Mouse (Mus musculus) G1E (cell line): Measurements from ENCODE around the gene Gsdma3. TPM values are rescaled to one million over a fixed set of nuclear protein-coding genes. Genes with fewer than 3 reads are reported as not detected.
"Not testable (repeated sequence)": the region's sequence is repeated elsewhere in the genome, so short reads cannot be mapped to it uniquely, and the experiment has no call there.

Experiments used
- ATAC-seq: 2 replicates; pipeline ENCODE4 v1.8.0; 2016; ENCODE audit warnings: mild to moderate bottlenecking; ENCODE audit not compliant: insufficient number of reproducible peaks, poor library complexity, low FRiP score, severe bottlenecking; ENCODE audit errors: extremely low read depth
- DNase-seq: peaks from one replicate; pipeline ENCODE4 v3.0.0; 2012; ENCODE audit warnings: low spot score
- H3K27me3 ChIP-seq: 2 replicates; pipeline ENCODE4 v1.6.1; 2012; ENCODE audit warnings: mild to moderate bottlenecking, low read length, inconsistent platforms; ENCODE audit not compliant: insufficient read depth
- H3K36me3 ChIP-seq: replicated peaks from 2 replicates; pipeline ENCODE3; 2012; ENCODE audit warnings: mild to moderate bottlenecking, inconsistent platforms
- H3K4me1 ChIP-seq: 2 replicates; pipeline ENCODE4 v1.6.1; 2012; ENCODE audit warnings: low read depth, low read length, inconsistent platforms, mixed read lengths; ENCODE audit not compliant: insufficient read depth
- H3K4me3 ChIP-seq: 2 replicates; pipeline ENCODE4 v1.5.1; 2012; ENCODE audit warnings: low read depth, mild to moderate bottlenecking, inconsistent platforms, low read length, moderate library complexity, mixed read lengths
- H3K9me3 ChIP-seq: replicated peaks from 2 replicates; pipeline ENCODE4 v1.6.1; 2012; ENCODE audit warnings: inconsistent platforms
- CTCF ChIP-seq: IDR thresholded peaks from 2 replicates; pipeline ENCODE4 v1.5.1; 2012; ENCODE audit warnings: low read depth, low read length, inconsistent platforms, mixed read lengths
- GATA1 ChIP-seq: IDR thresholded peaks from 2 replicates; pipeline ENCODE4 v1.6.1; 2012; ENCODE audit warnings: borderline replicate concordance, low read length, inconsistent platforms, mixed read lengths
- GATA2 ChIP-seq: IDR thresholded peaks from 2 replicates; pipeline ENCODE4 v1.6.1; 2012; ENCODE audit warnings: low read depth, low read length, inconsistent platforms, borderline replicate concordance
- POLR2AphosphoS5 ChIP-seq: IDR thresholded peaks from 2 replicates; pipeline ENCODE4 v1.6.1; 2012; ENCODE audit warnings: low read depth, low read length, inconsistent platforms; ENCODE audit not compliant: insufficient replicate concordance
- TAL1 ChIP-seq: conservative IDR thresholded peaks from 2 replicates; pipeline ENCODE4 v1.6.1; 2012; ENCODE audit warnings: low read depth, low read length, inconsistent platforms, mixed read lengths
- polyA plus RNA-seq: library from polyadenylated mRNA; stranded (reverse); fragments of >175 nt; gene quantifications from 2 replicates; pipeline ENCODE4 v1.2.3, GENCODE M21; 2012
- total RNA-seq, 2 experiments: library from RNA; stranded (forward) in 1 of 2; stranded (reverse) in 1 of 2; fragments of 200-1000 nt in 1 of 2; fragments of >200 nt in 1 of 2; fragmentation: Nextera tagmentation in 1 of 2; gene quantifications; 2 replicates each; pipeline ENCODE4 v1.2.3; 2014 to 2017

The Gsdma3 gene
- total and polyA plus RNA-seq, 3 experiments: not detected

GRCm38 (mm10) chr11:98645946-98646345, 19.8 kb downstream of the Gsdma3 start:
- H3K27me3 ChIP-seq: peaks cover 47% of the 10 kb centered on the region
- no peak for DNase-seq
- no peaks in the 10 kb centered on the region for H3K36me3 ChIP-seq
- ATAC-seq: no peak
- no peaks in the 10 kb centered on the region for H3K4me1 ChIP-seq
- H3K4me3 ChIP-seq: no peak overlapping the region
- TF ChIP-seq GATA2 (no peak), TAL1 (no peak), GATA1 (no peak), CTCF (no peak), POLR2AphosphoS5 (no peak)
- H3K9me3 ChIP-seq: no peaks in the 10 kb centered on the region

GRCm38 (mm10) chr11:98646459-98646858, 20.3 kb downstream of the Gsdma3 start, which contains the start of gene Gsdma2:
TSS of gene Gsdma2 (plus strand) at chr11:98646759.
- Histone ChIP-seq H3K4me3 (no peak within 1 kb of the TSS), H3K9me3 (no peaks in the 10 kb centered on the region), H3K36me3 (no peaks in the 10 kb centered on the region), H3K4me1 (no peaks in the 10 kb centered on the region), H3K27me3 (peaks cover 48% of the 10 kb centered on the region)
- TF ChIP-seq CTCF (no peak), GATA2 (no peak), POLR2AphosphoS5 (no peak), GATA1 (no peak), TAL1 (no peak)
- DNase-seq (no peak), ATAC-seq (no peak)

DNA sequence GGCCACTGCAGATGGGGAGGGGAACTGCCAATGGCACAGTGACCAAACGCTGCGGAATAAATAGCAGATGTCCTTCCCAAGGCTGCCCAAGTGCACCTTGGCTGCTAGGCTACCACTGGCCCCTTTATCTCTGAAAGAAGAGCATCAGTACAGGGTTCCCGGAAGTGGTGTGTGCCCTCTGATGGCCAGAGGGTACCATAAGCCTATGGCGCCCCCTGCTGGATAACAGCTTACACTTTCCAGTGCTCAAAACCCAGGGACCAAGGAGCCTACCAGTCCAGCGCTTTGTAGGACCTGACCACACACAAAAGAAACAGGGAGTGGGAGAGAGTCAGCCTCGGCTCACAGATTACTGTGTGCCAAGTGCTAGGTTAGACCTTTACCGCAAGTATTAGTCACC, 28.9 kb downstream of the Gsdma3 start:
- H3K9me3 ChIP-seq, H3K4me3 ChIP-seq, H3K4me1 ChIP-seq, H3K36me3 ChIP-seq: not testable (repeated sequence)
- ATAC-seq (peak; percentile 34; the same call in 1 of the 2 replicates), DNase-seq (peak; percentile 16)
- TF ChIP-seq CTCF: peak; percentile 47
- peaks cover 35% of the 10 kb centered on the region for H3K27me3 ChIP-seq

- DNase-seq (peak; percentile 47), ATAC-seq (no peak)
- peaks cover 39% of the 10 kb centered on the region for H3K27me3 ChIP-seq
- TF ChIP-seq GATA1: no peak
- TF ChIP-seq POLR2AphosphoS5: no peak
- no peak for TF ChIP-seq TAL1
- TF ChIP-seq CTCF: peak; percentile 79
- TF ChIP-seq GATA2: no peak
- no peaks in the 10 kb centered on the region for H3K36me3 ChIP-seq
- H3K4me1 ChIP-seq: peaks cover 10% of the 10 kb centered on the region
- no peak overlapping the region for H3K4me3 ChIP-seq
- no peaks in the 10 kb centered on the region for H3K9me3 ChIP-seq
These were observed 34.4 kb downstream of the Gsdma3 start for GRCm38 (mm10) chr11:98660517-98660916.

DNA sequence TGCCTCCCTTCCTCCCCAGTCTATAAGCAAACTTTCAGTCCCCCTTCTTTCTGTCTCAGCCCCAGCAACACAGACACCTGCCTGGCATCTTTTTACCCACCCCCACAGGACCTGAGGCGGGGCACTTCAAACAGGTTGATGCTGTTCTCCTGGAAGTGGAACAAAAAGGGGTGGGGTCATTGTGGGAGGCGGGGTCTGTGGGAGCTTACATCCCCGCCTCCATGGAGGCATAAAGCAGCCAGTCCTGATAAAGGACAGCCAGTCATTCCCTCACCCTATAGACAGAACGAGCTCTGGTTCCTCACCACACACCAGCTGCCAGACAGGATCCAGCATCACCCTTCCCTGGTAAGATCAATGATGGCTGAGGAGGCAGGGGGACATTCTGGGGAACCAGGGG, 37.9 kb downstream of the Gsdma3 start, which contains the start of gene Gsdma:
TSS of gene Gsdma (plus strand) at position 261 of the 400 bp plus-strand sequence.
- H3K4me1 ChIP-seq: peaks cover 10% of the 10 kb centered on the region
- no peaks in the 10 kb centered on the region for H3K36me3 ChIP-seq
- DNase-seq (no peak), ATAC-seq (no peak)
- H3K4me3 ChIP-seq: no peak within 1 kb of the TSS
- no peaks in the 10 kb centered on the region for H3K9me3 ChIP-seq
- TF ChIP-seq GATA1: no peak
- no peak for TF ChIP-seq CTCF
- TF ChIP-seq GATA2: no peak
- TF ChIP-seq TAL1: no peak
- TF ChIP-seq POLR2AphosphoS5: no peak
- H3K27me3 ChIP-seq: peaks cover 60% of the 10 kb centered on the region

GRCm38 (mm10) chr11:98668984-98669383, 42.8 kb downstream of the Gsdma3 start:
- TF ChIP-seq CTCF (no peak), GATA2 (no peak), GATA1 (no peak), TAL1 (no peak), POLR2AphosphoS5 (no peak)
- no peak for DNase-seq
- Histone ChIP-seq H3K36me3 (no peaks in the 10 kb centered on the region), H3K4me1 (peaks cover 24% of the 10 kb centered on the region), H3K27me3 (peaks cover 54% of the 10 kb centered on the region), H3K4me3 (no peak overlapping the region), H3K9me3 (no peaks in the 10 kb centered on the region)
- ATAC-seq: no peak

GRCm38 (mm10) chr11:98671284-98671815, 45.2 kb downstream of the Gsdma3 start:
- TF ChIP-seq POLR2AphosphoS5 (no peak), CTCF (no peak), TAL1 (no peak), GATA1 (no peak), GATA2 (no peak)
- H3K4me3 ChIP-seq: no peak overlapping the region

More at GRCm38 (mm10) chr11:98671284-98671815, 45.2 kb downstream of the Gsdma3 start:
- H3K27me3 ChIP-seq: peaks cover 54% of the 10 kb centered on the region
- ATAC-seq: no peak
- DNase-seq: no peak
- no peaks in the 10 kb centered on the region for H3K36me3 ChIP-seq
- H3K9me3 ChIP-seq: no peaks in the 10 kb centered on the region
- H3K4me1 ChIP-seq: peaks cover 30% of the 10 kb centered on the region
